Mouse (Mus musculus) lung, postnatal 14 days (tissue): Measurements from ENCODE around the gene Ccdc127.

Experiments used
- DNase-seq: peaks from one replicate; pipeline ENCODE4 v3.0.0; 2021

Gene Ccdc127

DNA sequence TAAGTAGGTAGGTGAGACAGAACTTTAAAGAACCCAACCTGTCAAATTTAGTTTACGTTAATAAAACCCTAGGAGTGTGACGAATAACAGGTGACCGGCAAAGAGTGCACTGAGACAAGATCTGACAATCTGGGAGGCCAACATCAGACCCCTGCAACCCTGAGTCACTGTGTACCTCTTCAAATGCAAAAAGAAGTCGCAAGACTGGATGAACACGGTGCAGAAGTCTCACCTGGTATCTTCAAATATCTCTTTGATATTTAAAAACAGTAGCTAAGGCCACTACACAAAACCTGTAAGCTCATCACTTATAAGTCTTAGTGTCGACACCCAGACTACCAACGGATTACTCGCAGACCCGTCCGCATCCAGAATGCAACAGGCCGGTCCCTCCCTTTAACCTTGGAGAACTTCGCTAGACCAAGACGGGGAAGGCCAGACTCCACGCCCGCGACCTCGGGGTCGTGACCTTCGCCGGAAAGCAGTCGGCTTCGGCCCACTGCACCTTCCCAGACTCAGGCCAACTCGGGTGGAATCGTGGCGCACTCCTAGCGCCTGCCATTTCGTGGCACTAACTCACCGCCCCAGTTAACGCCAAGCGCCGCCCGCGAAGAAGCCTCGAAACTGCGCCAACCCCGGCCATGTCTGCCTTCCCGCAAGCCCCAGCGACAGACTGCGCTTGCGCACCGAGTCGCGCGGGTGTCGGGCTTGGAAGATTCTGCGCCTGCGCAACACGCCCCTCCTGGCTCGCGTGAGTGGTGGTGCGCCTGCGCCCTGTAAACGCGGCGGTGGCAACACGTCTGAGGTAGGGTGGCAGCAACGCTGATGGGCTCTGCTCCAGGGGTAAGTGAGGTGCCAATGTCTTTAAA is at the start of gene Ccdc127, which contains the start of gene Sdha:
TSS of gene Ccdc127 (plus strand) at position 744 of the 869 bp plus-strand sequence.
TSS of gene Sdha (minus strand) at position 715 of the 869 bp plus-strand sequence.
- peak; percentile 96 for DNase-seq

DNA sequence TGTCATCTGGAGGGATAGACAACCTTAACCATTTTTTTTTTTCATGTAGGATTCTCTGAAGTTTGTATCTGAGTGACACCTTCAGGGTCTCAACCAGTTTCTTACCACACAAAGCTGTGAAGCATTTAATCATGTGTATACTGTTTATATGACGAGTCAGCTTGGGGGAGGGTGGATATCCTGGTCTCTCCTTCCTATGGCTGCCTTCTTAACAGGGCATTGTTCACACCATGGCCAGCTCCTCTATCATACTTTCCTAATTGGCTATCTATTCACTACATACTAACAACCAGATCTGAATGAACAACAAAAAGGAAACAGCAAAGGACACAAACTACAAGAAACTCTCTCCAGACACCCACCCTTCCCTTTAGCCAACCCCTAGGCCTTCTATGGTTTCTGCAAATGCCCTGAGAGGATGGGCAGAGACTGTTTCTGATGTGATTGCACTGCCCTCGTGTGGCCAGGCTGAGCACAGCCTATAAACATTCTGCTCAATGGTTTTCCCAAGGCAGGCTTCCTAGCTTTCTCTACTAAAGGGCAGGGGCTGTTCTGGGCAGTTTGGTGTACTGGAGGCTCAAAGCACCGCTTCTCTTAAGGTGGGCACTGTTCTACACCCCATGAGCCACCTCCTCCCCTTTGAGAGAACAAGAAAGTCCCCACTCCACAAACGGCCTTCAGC is 49.0 kb upstream of the Ccdc127 start:
- peak; percentile 69 for DNase-seq

DNA sequence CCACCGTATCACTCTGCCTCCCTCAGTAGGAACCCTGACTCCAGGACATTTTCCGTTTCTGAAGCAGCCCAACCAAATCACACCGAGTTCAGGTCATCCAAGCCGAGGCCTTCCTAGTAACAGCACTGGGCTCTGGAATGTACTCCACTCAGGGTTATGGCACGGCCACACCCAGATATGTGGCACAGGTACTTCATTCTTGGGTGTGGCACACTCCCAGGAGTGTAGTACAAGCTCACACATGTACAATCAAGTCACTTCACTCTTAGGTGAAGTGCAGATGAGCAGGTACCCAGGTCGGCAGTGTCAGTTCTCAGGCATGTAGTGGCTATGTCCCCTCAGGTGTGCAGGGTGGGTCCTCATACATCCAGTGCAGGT is 48.5 kb upstream of the Ccdc127 start:
- DNase-seq = peak; percentile 8

- no peak for DNase-seq
Measured at GRCm38 (mm10) chr13:74302050-74303037, 47.8 kb upstream of the Ccdc127 start.

- no peak for DNase-seq
Measured at GRCm38 (mm10) chr13:74305380-74305779, 44.7 kb upstream of the Ccdc127 start.

- DNase-seq = no peak
Measured at GRCm38 (mm10) chr13:74305780-74306179, 44.3 kb upstream of the Ccdc127 start.

DNA sequence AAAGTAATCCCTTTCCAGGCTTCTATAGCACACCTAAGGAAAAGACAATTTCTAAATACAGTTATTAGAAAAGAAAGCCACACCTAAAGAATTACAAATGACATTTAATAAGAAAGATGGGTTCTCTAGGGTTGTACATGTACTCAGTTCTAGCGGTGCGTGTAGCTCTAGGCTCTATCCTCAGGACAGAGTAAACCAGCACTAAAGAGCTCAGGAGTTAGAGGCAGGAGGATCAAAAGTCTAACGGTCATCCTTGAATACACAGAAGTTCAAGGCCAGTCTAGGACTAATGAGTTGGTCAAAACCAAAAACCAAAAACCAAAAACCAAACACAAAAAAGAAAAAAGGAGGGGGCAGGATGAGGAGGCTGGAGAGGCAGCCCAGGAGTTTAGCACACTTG is 35.5 kb upstream of the Ccdc127 start:
- no peak for DNase-seq

DNA sequence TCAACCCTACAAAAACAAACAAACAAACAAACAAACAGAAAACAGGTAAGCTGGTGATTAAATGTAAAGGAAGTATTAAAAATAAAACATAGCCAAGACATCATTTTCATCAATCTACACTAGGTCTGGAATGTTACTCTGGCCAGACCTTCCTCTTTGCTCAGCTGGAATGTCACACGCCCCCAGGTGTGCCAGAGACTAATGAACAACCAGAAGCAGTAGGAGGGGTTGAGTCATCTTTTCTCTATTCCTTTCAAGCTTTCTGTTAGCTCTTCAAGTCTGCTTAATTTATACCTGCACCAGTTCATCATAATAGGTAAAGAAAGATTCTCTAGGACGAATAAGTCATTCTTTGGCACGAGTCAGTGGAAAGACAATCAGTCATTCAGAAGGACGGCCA is 33.7 kb upstream of the Ccdc127 start:
- DNase-seq = no peak

DNA sequence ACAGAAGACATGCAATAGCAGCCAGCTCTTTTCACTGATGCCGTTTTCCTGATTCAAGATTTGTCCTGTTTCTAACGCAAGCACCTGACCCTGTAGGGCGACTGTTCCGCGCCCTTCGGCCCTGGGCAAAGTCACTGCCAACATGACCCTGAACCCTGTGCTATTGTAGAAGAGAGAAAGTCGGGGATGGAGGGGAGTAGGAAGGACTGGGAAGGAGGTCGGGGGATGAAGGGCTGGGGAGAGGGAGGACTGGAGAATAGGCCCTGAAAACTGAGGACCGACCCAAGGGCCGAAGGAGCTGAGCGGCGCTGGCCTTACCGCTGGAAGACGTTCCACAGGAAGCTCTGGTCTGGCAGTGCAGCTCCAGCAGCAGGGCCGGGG is 33.3 kb upstream of the Ccdc127 start:
- DNase-seq = no peak

DNA sequence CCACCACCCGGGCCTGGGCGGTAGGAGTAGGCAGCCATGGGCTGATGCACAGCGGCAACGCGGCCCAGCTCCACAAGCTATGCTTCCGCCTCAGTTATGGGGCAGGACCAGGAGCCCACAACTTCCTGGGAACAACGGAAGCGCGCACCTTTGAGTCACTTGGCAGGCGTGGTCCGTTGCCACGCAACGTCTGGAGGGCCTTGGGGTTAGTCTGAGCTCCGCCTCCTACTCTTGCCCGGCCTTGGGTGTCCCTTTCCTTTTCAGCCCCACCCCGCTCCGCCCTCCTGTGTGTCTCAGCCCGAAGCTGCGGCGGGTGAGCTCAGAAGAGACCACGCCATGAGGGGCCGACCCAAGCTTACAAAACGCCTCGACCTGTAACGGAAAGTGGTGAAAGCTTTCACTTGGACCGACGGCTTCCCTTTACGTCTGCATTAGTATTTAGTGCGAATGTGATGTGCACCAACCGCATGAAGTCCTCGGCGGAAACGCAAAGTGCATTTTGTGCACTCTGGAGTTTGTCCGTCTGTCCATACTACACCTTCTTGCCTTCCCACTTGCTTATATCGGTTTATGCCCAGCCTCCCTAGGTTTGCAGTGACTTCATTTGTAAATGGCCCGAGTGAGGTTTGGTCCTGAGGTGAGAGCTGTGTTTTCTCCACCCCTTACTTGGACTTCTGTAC is 32.8 kb upstream of the Ccdc127 start, which contains the start of gene Pdcd6:
TSS of gene Pdcd6 (minus strand) at position 411 of the 680 bp plus-strand sequence.
- DNase-seq = peak; percentile 93

- no peak for DNase-seq
Measured at GRCm38 (mm10) chr13:74329321-74329720, 20.8 kb upstream of the Ccdc127 start.

- peak; percentile 59 for DNase-seq
Measured at GRCm38 (mm10) chr13:74341036-74341435, 9.1 kb upstream of the Ccdc127 start.

- no peak for DNase-seq
Measured at GRCm38 (mm10) chr13:74350435-74350906, 362 bp downstream of the Ccdc127 start.

DNA sequence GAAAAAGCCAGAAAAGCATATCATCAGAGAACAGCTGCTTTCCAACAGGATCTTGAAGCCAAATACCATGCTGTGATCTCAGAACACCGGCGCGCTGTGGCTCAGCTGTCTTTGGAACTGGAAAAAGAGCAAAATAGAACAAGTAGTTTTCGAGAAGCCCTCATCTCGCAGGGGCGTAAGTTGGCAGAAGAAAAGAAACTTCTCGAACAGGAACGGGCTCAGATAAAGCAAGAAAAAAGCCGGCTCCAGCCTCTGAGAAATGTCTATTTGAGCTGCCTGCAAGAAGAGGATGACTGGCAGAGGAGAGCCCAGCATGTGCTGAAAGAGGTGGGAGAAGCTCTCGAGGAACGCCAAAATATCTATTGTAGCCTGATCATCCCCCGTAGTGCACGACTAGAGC is 6.4 kb downstream of the Ccdc127 start:
- DNase-seq = no peak

GRCm38 (mm10) chr13:74362218-74362617 is 12.1 kb downstream of the Ccdc127 start:
- no peak for DNase-seq

- DNase-seq = no peak
Measured at GRCm38 (mm10) chr13:74363176-74363858, 13.2 kb downstream of the Ccdc127 start.

GRCm38 (mm10) chr13:74363859-74364235 is 13.7 kb downstream of the Ccdc127 start, which contains the start of gene Lrrc14b:
TSS of gene Lrrc14b (minus strand) at chr13:74364005.
- peak; percentile 9 for DNase-seq

GRCm38 (mm10) chr13:74381533-74382276 is 31.6 kb downstream of the Ccdc127 start:
- DNase-seq = no peak

GRCm38 (mm10) chr13:74382289-74382688 is 32.2 kb downstream of the Ccdc127 start:
- no peak for DNase-seq

DNA sequence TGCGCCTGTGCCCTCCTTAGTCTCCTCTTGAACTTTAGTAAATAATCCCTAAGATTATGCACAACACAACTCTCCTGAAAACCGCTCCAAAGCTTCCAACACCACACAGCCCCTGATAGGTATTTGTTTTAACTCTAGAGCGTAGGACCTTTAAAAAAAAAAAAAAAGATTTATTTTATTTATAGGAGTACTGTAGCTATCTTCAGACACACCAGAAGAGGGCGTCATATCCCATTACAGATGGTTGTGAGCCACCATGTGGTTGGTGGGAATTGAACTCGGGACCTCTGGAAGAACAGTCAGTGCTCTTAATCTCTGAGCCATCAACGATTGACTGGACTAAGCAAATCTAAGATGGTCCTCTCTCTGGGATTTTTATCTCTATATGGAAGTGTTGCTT is 39.6 kb downstream of the Ccdc127 start:
- no peak for DNase-seq
